Mouse (Mus musculus): ENCODE results near the gene Dnajb5. TPM values are rescaled to one million over a fixed set of nuclear protein-coding genes. Genes with fewer than 3 reads are reported as not detected.

The Dnajb5 gene
- polyA plus RNA-seq, 1 experiment from 2014 or later, result 15.6 TPM

DNA sequence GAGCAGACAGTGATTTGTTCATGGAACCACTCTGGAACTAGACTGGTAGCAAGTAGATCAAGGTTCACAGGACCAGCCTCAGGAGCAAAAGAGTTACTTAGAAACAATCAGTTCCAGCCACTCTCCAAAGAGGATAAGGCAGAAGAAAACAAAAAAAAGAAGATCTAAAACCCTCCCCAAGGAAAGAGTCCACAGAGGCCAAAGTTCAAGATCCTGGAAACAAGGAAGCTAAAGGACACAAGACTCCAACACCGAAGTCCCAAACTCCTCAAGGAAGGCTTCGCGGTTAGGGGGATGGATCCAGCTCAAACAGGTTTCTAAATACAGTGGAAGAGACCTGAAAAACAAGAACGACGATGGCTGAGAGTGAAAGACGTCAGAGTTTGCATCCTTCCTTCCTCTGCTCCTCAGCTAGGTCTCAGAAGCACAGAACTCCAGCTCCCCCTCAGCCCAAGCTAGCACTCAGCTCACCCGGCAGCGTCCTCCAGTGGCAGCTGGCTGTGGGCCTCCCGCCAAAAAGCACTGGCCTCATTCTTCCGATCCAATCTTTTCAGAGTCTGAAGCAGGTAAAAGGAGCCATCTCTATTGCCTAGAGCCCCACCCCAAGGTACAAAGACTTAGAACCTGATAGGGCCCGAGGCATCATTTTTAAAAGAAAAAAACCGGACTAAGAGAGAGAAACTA, 53.3 kb downstream of the Dnajb5 start:
- H3K36me3 ChIP-seq, result peaks cover 20% of the 10 kb centered on the region; the same call in 1 of the 2 replicates
- peaks cover 9% of the 10 kb centered on the region for H3K4me1 ChIP-seq (replicated peaks)
- no peak overlapping the region for H3K4me3 ChIP-seq
- no peaks in the 10 kb centered on the region for H3K27me3 ChIP-seq (replicated peaks)
- H3K9me3 ChIP-seq (replicated peaks), result no peaks in the 10 kb centered on the region
- H3K9ac ChIP-seq, result no peak overlapping the region
- H3K4me2 ChIP-seq, result no peak overlapping the region
- no peak for ATAC-seq (ENCODE audit: insufficient number of reproducible peaks, low FRiP score)
- WGBS, result 75% methylated on average over 12 of the region's 12 CpGs
- no peak overlapping the region for H3K27ac ChIP-seq (ENCODE audit: poor library complexity, severe bottlenecking)

DNA sequence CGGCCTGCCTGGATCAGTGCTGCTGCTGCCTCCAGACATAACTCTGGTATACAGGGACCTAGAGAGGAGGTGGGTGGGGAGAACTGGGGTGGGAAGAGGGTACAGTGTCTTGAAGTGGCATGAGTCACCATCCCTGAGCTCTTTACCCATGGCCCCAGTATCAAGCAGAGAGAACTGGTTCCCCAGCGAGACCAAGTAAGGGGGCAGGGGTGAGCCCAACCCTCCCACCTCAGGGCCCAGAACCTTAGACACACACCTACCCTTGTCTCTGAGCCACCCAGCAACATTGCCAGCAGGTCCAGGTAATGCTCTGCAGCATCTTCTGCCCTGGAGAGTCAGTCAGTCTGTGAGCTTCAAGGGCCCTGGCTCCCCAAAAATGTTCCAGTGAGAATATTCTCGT, 55.3 kb downstream of the Dnajb5 start:
- WGBS, result 95% methylated on average over 3 of the region's 3 CpGs
- no peak overlapping the region for H3K27ac ChIP-seq (ENCODE audit: poor library complexity, severe bottlenecking)
- no peak overlapping the region for H3K4me3 ChIP-seq
- no peak for ATAC-seq (ENCODE audit: insufficient number of reproducible peaks, low FRiP score)
- H3K27me3 ChIP-seq (replicated peaks), result no peaks in the 10 kb centered on the region
- H3K9ac ChIP-seq, result no peak overlapping the region
- peaks cover 20% of the 10 kb centered on the region; the same call in 1 of the 2 replicates for H3K36me3 ChIP-seq
- peaks cover 10% of the 10 kb centered on the region for H3K4me1 ChIP-seq (replicated peaks)
- no peaks in the 10 kb centered on the region for H3K9me3 ChIP-seq (replicated peaks)
- H3K4me2 ChIP-seq, result no peak overlapping the region

DNA sequence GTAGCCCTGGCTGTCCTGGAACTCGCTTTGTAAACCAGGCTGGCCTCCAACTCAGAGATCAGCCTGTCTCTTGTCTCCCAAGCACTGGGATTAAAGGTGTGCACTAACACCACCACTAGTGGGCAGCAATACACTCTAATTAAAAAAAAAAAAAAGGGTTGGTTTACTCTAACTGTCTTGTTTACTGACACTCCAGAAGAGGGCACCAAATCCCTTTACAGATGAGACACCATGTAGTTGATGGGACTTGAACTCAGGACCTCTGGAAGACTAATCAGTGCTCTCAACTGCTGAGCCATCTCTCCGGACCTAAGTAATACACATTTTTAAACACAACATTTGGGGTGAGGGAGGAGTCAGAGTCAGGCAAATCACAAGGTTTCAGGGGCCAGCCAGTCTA, 56.2 kb downstream of the Dnajb5 start:
- Histone ChIP-seq H3K9me3 (replicated peaks) (no peaks in the 10 kb centered on the region), H3K27me3 (replicated peaks) (no peaks in the 10 kb centered on the region), H3K4me2 (no peak overlapping the region), H3K36me3 (peaks cover 20% of the 10 kb centered on the region; the same call in 1 of the 2 replicates), H3K4me1 (replicated peaks) (peaks cover 10% of the 10 kb centered on the region), H3K4me3 (no peak overlapping the region), H3K27ac (ENCODE audit: poor library complexity, severe bottlenecking) (no peak overlapping the region), H3K9ac (no peak overlapping the region)
- 54% methylated on average over 2 of the region's 2 CpGs for WGBS
- ATAC-seq (ENCODE audit: insufficient number of reproducible peaks, low FRiP score), result no peak

Other genes starting within 250 kb of the Dnajb5 start
- gene 4930578G10Rik, start 214.3 kb upstream of the Dnajb5 start, polyA plus RNA-seq (2016; fragmentation: Nextera tagmentation; extraction: Ambion mirVana), result 0.40 TPM in 1 of 2 replicates, not detected in the other
- not detected in 2 replicates for gene Ccl19, start 193.2 kb upstream of the Dnajb5 start, polyA plus RNA-seq (2016; fragmentation: Nextera tagmentation; extraction: Ambion mirVana)
- gene Ccl21a, start 175.8 kb upstream of the Dnajb5 start, polyA plus RNA-seq (2016; fragmentation: Nextera tagmentation; extraction: Ambion mirVana), result 0.33 and 0.45 TPM in 2 replicates
- 0.04 TPM in 1 of 2 replicates, not detected in the other for gene Fam205a1, start 95.9 kb upstream of the Dnajb5 start, polyA plus RNA-seq (2016; fragmentation: Nextera tagmentation; extraction: Ambion mirVana)
- gene Gm12394, start 93.0 kb upstream of the Dnajb5 start, polyA plus RNA-seq (2016; fragmentation: Nextera tagmentation; extraction: Ambion mirVana), result 0.11 TPM in 1 of 2 replicates, not detected in the other
- gene Fam205c, start 75.6 kb upstream of the Dnajb5 start, polyA plus RNA-seq (2016; fragmentation: Nextera tagmentation; extraction: Ambion mirVana), result 0.37 and 0.60 TPM in 2 replicates
- gene Phf24, start 33.2 kb upstream of the Dnajb5 start, polyA plus RNA-seq (2016; fragmentation: Nextera tagmentation; extraction: Ambion mirVana), result 3.4 and 3.9 TPM in 2 replicates
- gene 1700022I11Rik, start 19.8 kb downstream of the Dnajb5 start, polyA plus RNA-seq (2016; fragmentation: Nextera tagmentation; extraction: Ambion mirVana), result 0.23 and 0.49 TPM in 2 replicates
- gene Vcp, start 50.7 kb downstream of the Dnajb5 start, polyA plus RNA-seq (2016; fragmentation: Nextera tagmentation; extraction: Ambion mirVana), result 568 and 582 TPM in 2 replicates
- gene Fancg, start 60.7 kb downstream of the Dnajb5 start, polyA plus RNA-seq (2016; fragmentation: Nextera tagmentation; extraction: Ambion mirVana), result 12.2 and 12.9 TPM in 2 replicates
- 15.8 and 18.7 TPM in 2 replicates for gene Pigo, start 76.0 kb downstream of the Dnajb5 start, polyA plus RNA-seq (2016; fragmentation: Nextera tagmentation; extraction: Ambion mirVana)
- gene Stoml2, start 81.9 kb downstream of the Dnajb5 start, polyA plus RNA-seq (2016; fragmentation: Nextera tagmentation; extraction: Ambion mirVana), result 208 and 219 TPM in 2 replicates
- 17.4 and 19.3 TPM in 2 replicates for gene Fam214b, start 96.4 kb downstream of the Dnajb5 start, polyA plus RNA-seq (2016; fragmentation: Nextera tagmentation; extraction: Ambion mirVana)
- gene Unc13b, start 109.1 kb downstream of the Dnajb5 start, polyA plus RNA-seq (2016; fragmentation: Nextera tagmentation; extraction: Ambion mirVana), result 15.1 and 15.8 TPM in 2 replicates

Data from heart, embryonic 12.5 days (tissue).